Mouse (Mus musculus) lung, embryonic 15.5 days (tissue): ENCODE data around the gene 4930455H04Rik. TPM values are rescaled to one million over a fixed set of nuclear protein-coding genes. Genes with fewer than 3 reads are reported as not detected.

ENCODE experiments used
- ATAC-seq: fragments of 200-750 bp; cut with Nextera tagmentation; 2 replicates; pipeline ENCODE4 v1.8.0; 2017; ENCODE audit warnings: moderate number of reproducible peaks, borderline replicate concordance; ENCODE audit not compliant: low FRiP score, low TSS enrichment; ENCODE audit errors: extremely low read depth
- H3K27ac ChIP-seq: fragments of 300-500 bp; sonication (generic); 2 replicates; pipeline ENCODE4 v1.5.1; 2015; ENCODE audit warnings: moderate library complexity, mild to moderate bottlenecking, inconsistent platforms
- H3K27me3 ChIP-seq: fragments of 300-500 bp; sonication (generic); 2 replicates; pipeline ENCODE4 v1.6.1; 2015; ENCODE audit warnings: inconsistent platforms
- H3K36me3 ChIP-seq: fragments of 300-500 bp; sonication (generic); 2 replicates; pipeline ENCODE4 v1.6.1; 2015; ENCODE audit warnings: inconsistent platforms
- H3K4me1 ChIP-seq: fragments of 300-500 bp; sonication (generic); 2 replicates; pipeline ENCODE4 v1.6.1; 2015; ENCODE audit warnings: inconsistent platforms
- H3K4me2 ChIP-seq: fragments of 300-500 bp; sonication (generic); 2 replicates; pipeline ENCODE4 v1.6.1; 2015; ENCODE audit warnings: inconsistent platforms, mild to moderate bottlenecking, moderate library complexity
- H3K4me3 ChIP-seq: fragments of 300-500 bp; sonication (generic); 2 replicates; pipeline ENCODE4 v1.5.1; 2015; ENCODE audit warnings: mild to moderate bottlenecking, inconsistent platforms
- H3K9ac ChIP-seq: fragments of 300-500 bp; sonication (generic); 2 replicates; pipeline ENCODE4 v1.6.1; 2015; ENCODE audit warnings: inconsistent platforms
- H3K9me3 ChIP-seq: fragments of 300-500 bp; sonication (generic); 2 replicates; pipeline ENCODE4 v1.6.1; 2016; ENCODE audit warnings: inconsistent platforms
- WGBS: fragments of 180-500 bp; shearing (Covaris S2); methylation state at CpG from one replicate; pipeline ENCODE4 v1.1.7; 2015; 5-methylcytosine and 5-hydroxymethylcytosine counted together
- polyA plus RNA-seq: library from polyadenylated mRNA; unstranded; fragments of >200 nt; fragmentation: Nextera tagmentation; extraction: Ambion mirVana; gene quantifications from 2 replicates; pipeline ENCODE4 v1.2.1, GENCODE M21; 2015

The 4930455H04Rik gene
- polyA plus RNA-seq, 1 experiment from 2014 or later, result not detected

- Histone ChIP-seq H3K9ac (no peak overlapping the region), H3K4me2 (no peak overlapping the region), H3K4me1 (no peaks in the 10 kb centered on the region), H3K4me3 (no peak overlapping the region), H3K36me3 (no peaks in the 10 kb centered on the region), H3K27me3 (0 out of 2 replicates have a peak, but pooled peaks cover 2% of the 10 kb centered on the region), H3K9me3 (no peaks in the 10 kb centered on the region), H3K27ac (no peak overlapping the region)
- ATAC-seq, result no peak
- WGBS, result 62% methylated on average over 9 of the region's 9 CpGs
These were observed 33.8 kb downstream of the 4930455H04Rik start for GRCm38 (mm10) chr3:117001686-117002485.

- no peaks in the 10 kb centered on the region for H3K9me3 ChIP-seq
- no peak overlapping the region for H3K27ac ChIP-seq
- no peak overlapping the region for H3K4me3 ChIP-seq
- no peak overlapping the region for H3K9ac ChIP-seq
- WGBS, result 74% methylated on average over 6 of the region's 6 CpGs
- 0 out of 2 replicates have a peak, but pooled peaks cover 2% of the 10 kb centered on the region for H3K27me3 ChIP-seq
- no peak for ATAC-seq
- no peaks in the 10 kb centered on the region for H3K4me1 ChIP-seq
- no peak overlapping the region for H3K4me2 ChIP-seq
- no peaks in the 10 kb centered on the region for H3K36me3 ChIP-seq
These were observed 35.3 kb downstream of the 4930455H04Rik start for GRCm38 (mm10) chr3:117003379-117003778.

- 84% methylated on average over 3 of the region's 3 CpGs for WGBS
- no peak overlapping the region for H3K4me2 ChIP-seq
- H3K4me3 ChIP-seq, result no peak overlapping the region
- no peak overlapping the region for H3K27ac ChIP-seq
- H3K27me3 ChIP-seq, result 0 out of 2 replicates have a peak, but pooled peaks cover 2% of the 10 kb centered on the region
- H3K9me3 ChIP-seq, result no peaks in the 10 kb centered on the region
- no peak for ATAC-seq
- no peak overlapping the region for H3K9ac ChIP-seq
- H3K36me3 ChIP-seq, result no peaks in the 10 kb centered on the region
- H3K4me1 ChIP-seq, result no peaks in the 10 kb centered on the region
These were observed 38.6 kb downstream of the 4930455H04Rik start for GRCm38 (mm10) chr3:117006636-117007035.

- no peaks in the 10 kb centered on the region for H3K27me3 ChIP-seq
These were observed 39.3 kb downstream of the 4930455H04Rik start for GRCm38 (mm10) chr3:117007340-117007739.

GRCm38 (mm10) chr3:117010182-117010581 is 42.1 kb downstream of the 4930455H04Rik start:
- Histone ChIP-seq H3K9me3 (no peaks in the 10 kb centered on the region), H3K4me1 (no peaks in the 10 kb centered on the region), H3K36me3 (no peaks in the 10 kb centered on the region), H3K27me3 (no peaks in the 10 kb centered on the region), H3K27ac (no peak overlapping the region), H3K9ac (no peak overlapping the region), H3K4me2 (no peak overlapping the region), H3K4me3 (no peak overlapping the region)
- WGBS, result 42% methylated on average over 6 of the region's 6 CpGs
- no peak for ATAC-seq

More at GRCm38 (mm10) chr3:117007340-117007739, 39.3 kb downstream of the 4930455H04Rik start:
- Histone ChIP-seq H3K4me2 (no peak overlapping the region), H3K36me3 (no peaks in the 10 kb centered on the region), H3K4me1 (no peaks in the 10 kb centered on the region), H3K9ac (no peak overlapping the region), H3K9me3 (no peaks in the 10 kb centered on the region), H3K27ac (no peak overlapping the region), H3K4me3 (no peak overlapping the region)
- no peak for ATAC-seq
- WGBS, result 83% methylated on average over 6 of the region's 6 CpGs

GRCm38 (mm10) chr3:117020319-117020718 is 52.3 kb downstream of the 4930455H04Rik start:
- no peaks in the 10 kb centered on the region for H3K36me3 ChIP-seq
- H3K27me3 ChIP-seq, result no peaks in the 10 kb centered on the region
- no peaks in the 10 kb centered on the region for H3K9me3 ChIP-seq
- no peaks in the 10 kb centered on the region for H3K4me1 ChIP-seq
- H3K9ac ChIP-seq, result no peak overlapping the region
- no peak overlapping the region for H3K4me2 ChIP-seq
- WGBS, result 80% methylated on average over 3 of the region's 3 CpGs
- no peak overlapping the region for H3K4me3 ChIP-seq
- no peak overlapping the region for H3K27ac ChIP-seq
- ATAC-seq, result no peak

- no peaks in the 10 kb centered on the region for H3K27me3 ChIP-seq
- ATAC-seq, result no peak
- H3K27ac ChIP-seq, result no peak overlapping the region
- no peaks in the 10 kb centered on the region for H3K9me3 ChIP-seq
- no peaks in the 10 kb centered on the region for H3K36me3 ChIP-seq
- H3K4me1 ChIP-seq, result no peaks in the 10 kb centered on the region
- no peak overlapping the region for H3K4me3 ChIP-seq
- no peak overlapping the region for H3K4me2 ChIP-seq
- whole genome bisulfite sequencing, result 49% methylated on average over 7 of the region's 7 CpGs
- no peak overlapping the region for H3K9ac ChIP-seq
These were observed 53.8 kb downstream of the 4930455H04Rik start for GRCm38 (mm10) chr3:117021907-117022306.

GRCm38 (mm10) chr3:117024111-117024510 is 56.0 kb downstream of the 4930455H04Rik start:
- ATAC-seq, result no peak
- 64% methylated on average over 1 of the region's 1 CpGs for WGBS

GRCm38 (mm10) chr3:117024557-117024956 is 56.5 kb downstream of the 4930455H04Rik start:
- Histone ChIP-seq H3K4me2 (no peak overlapping the region), H3K9ac (no peak overlapping the region), H3K4me3 (no peak overlapping the region), H3K9me3 (no peaks in the 10 kb centered on the region), H3K27me3 (no peaks in the 10 kb centered on the region), H3K36me3 (no peaks in the 10 kb centered on the region), H3K27ac (no peak overlapping the region), H3K4me1 (no peaks in the 10 kb centered on the region)
- WGBS, result 66% methylated on average over 5 of the region's 5 CpGs
- ATAC-seq, result no peak

More at GRCm38 (mm10) chr3:117024111-117024510, 56.0 kb downstream of the 4930455H04Rik start:
- Histone ChIP-seq H3K9me3 (no peaks in the 10 kb centered on the region), H3K27ac (no peak overlapping the region), H3K27me3 (no peaks in the 10 kb centered on the region), H3K9ac (no peak overlapping the region), H3K4me1 (no peaks in the 10 kb centered on the region), H3K4me2 (no peak overlapping the region), H3K36me3 (no peaks in the 10 kb centered on the region), H3K4me3 (no peak overlapping the region)

GRCm38 (mm10) chr3:117025421-117025820 is 57.4 kb downstream of the 4930455H04Rik start:
- Histone ChIP-seq H3K36me3 (no peaks in the 10 kb centered on the region), H3K4me3 (no peak overlapping the region), H3K4me2 (no peak overlapping the region), H3K4me1 (no peaks in the 10 kb centered on the region), H3K9ac (no peak overlapping the region), H3K27me3 (no peaks in the 10 kb centered on the region), H3K27ac (no peak overlapping the region), H3K9me3 (no peaks in the 10 kb centered on the region)
- no peak for ATAC-seq
- 73% methylated on average over 3 of the region's 3 CpGs for WGBS
